Mouse (Mus musculus): Measurements from ENCODE around the gene Pspn. TPM values are rescaled to one million over a fixed set of nuclear protein-coding genes. Genes with fewer than 3 reads are reported as not detected.
A peak's percentile ranks its signal among the peaks of the same experiment; 100 is the strongest.

Gene Pspn
- polyA plus RNA-seq, 1 experiment from 2014 or later: 0.53 TPM

GRCm38 (mm10) chr17:56973956-56974707 is 25.7 kb downstream of the Pspn start:
- Histone ChIP-seq H3K4me3 (no peak overlapping the region), H3K27ac (no peak overlapping the region), H3K4me1 (no peaks in the 10 kb centered on the region), H3K36me3 (no peaks in the 10 kb centered on the region), H3K9me3 (no peaks in the 10 kb centered on the region), H3K27me3 (ENCODE audit: insufficient read depth, poor library complexity, severe bottlenecking) (no peaks in the 10 kb centered on the region; the same call in 1 of the 2 replicates)
- DNase-seq (ENCODE audit: low spot score): peak; percentile 70
- WGBS: 58% methylated on average over 13 of the region's 14 CpGs

GRCm38 (mm10) chr17:56970081-56970480 is 29.7 kb downstream of the Pspn start:
- 62% methylated on average over 5 of the region's 5 CpGs for WGBS

GRCm38 (mm10) chr17:56969321-56969720 is 30.5 kb downstream of the Pspn start:
- Histone ChIP-seq H3K9me3 (no peaks in the 10 kb centered on the region), H3K4me3 (no peak overlapping the region), H3K27ac (no peak overlapping the region), H3K27me3 (ENCODE audit: insufficient read depth, poor library complexity, severe bottlenecking) (peaks cover 3% of the 10 kb centered on the region; the same call in 1 of the 2 replicates), H3K4me1 (no peaks in the 10 kb centered on the region), H3K36me3 (no peaks in the 10 kb centered on the region)
- 64% methylated on average over 3 of the region's 3 CpGs for WGBS
- peak; percentile 5 for DNase-seq (ENCODE audit: low spot score)

More at GRCm38 (mm10) chr17:56970081-56970480, 29.7 kb downstream of the Pspn start:
- Histone ChIP-seq H3K9me3 (no peaks in the 10 kb centered on the region), H3K27me3 (ENCODE audit: insufficient read depth, poor library complexity, severe bottlenecking) (no peaks in the 10 kb centered on the region; the same call in 1 of the 2 replicates), H3K27ac (no peak overlapping the region), H3K4me1 (no peaks in the 10 kb centered on the region), H3K36me3 (no peaks in the 10 kb centered on the region), H3K4me3 (no peak overlapping the region)
- DNase-seq (ENCODE audit: low spot score): peak; percentile 27

- no peak for DNase-seq (ENCODE audit: low spot score)
- WGBS: 71% methylated on average over 6 of the region's 6 CpGs
- Histone ChIP-seq H3K9me3 (no peaks in the 10 kb centered on the region), H3K36me3 (no peaks in the 10 kb centered on the region), H3K27me3 (ENCODE audit: insufficient read depth, poor library complexity, severe bottlenecking) (peaks cover 5% of the 10 kb centered on the region; the same call in 1 of the 2 replicates), H3K4me3 (no peak overlapping the region), H3K27ac (no peak overlapping the region), H3K4me1 (no peaks in the 10 kb centered on the region)
Measured at GRCm38 (mm10) chr17:56963646-56964045, 36.2 kb downstream of the Pspn start.

GRCm38 (mm10) chr17:56962642-56963405 is 37.0 kb downstream of the Pspn start:
- Histone ChIP-seq H3K4me3 (no peak overlapping the region), H3K36me3 (no peaks in the 10 kb centered on the region), H3K4me1 (no peaks in the 10 kb centered on the region), H3K27ac (no peak overlapping the region), H3K27me3 (ENCODE audit: insufficient read depth, poor library complexity, severe bottlenecking) (peaks cover 5% of the 10 kb centered on the region; the same call in 1 of the 2 replicates), H3K9me3 (no peaks in the 10 kb centered on the region)
- 69% methylated on average over 5 of the region's 5 CpGs for WGBS
- DNase-seq (ENCODE audit: low spot score): peak; percentile 31

- Histone ChIP-seq H3K4me3 (no peak overlapping the region), H3K36me3 (no peaks in the 10 kb centered on the region), H3K27me3 (ENCODE audit: insufficient read depth, poor library complexity, severe bottlenecking) (peaks cover 5% of the 10 kb centered on the region; the same call in 1 of the 2 replicates), H3K9me3 (no peaks in the 10 kb centered on the region), H3K4me1 (no peaks in the 10 kb centered on the region), H3K27ac (no peak overlapping the region)
- 87% methylated on average over 4 of the region's 4 CpGs for WGBS
- no peak for DNase-seq (ENCODE audit: low spot score)
Measured at GRCm38 (mm10) chr17:56961880-56962279, 37.9 kb downstream of the Pspn start.

GRCm38 (mm10) chr17:56958667-56959066 is 41.2 kb downstream of the Pspn start:
- no peaks in the 10 kb centered on the region for H3K9me3 ChIP-seq
- DNase-seq (ENCODE audit: low spot score): no peak
- H3K27ac ChIP-seq: no peak overlapping the region
- no peak overlapping the region for H3K4me3 ChIP-seq
- no peaks in the 10 kb centered on the region for H3K4me1 ChIP-seq
- H3K27me3 ChIP-seq (ENCODE audit: insufficient read depth, poor library complexity, severe bottlenecking): peaks cover 5% of the 10 kb centered on the region; the same call in 1 of the 2 replicates
- H3K36me3 ChIP-seq: no peaks in the 10 kb centered on the region
- WGBS: 61% methylated on average over 4 of the region's 4 CpGs

- 24% methylated on average over 11 of the region's 11 CpGs for WGBS
- no peaks in the 10 kb centered on the region for H3K36me3 ChIP-seq
- H3K4me1 ChIP-seq: no peaks in the 10 kb centered on the region
- peak; percentile 91 for DNase-seq (ENCODE audit: low spot score)
- no peak overlapping the region for H3K27ac ChIP-seq
- no peak overlapping the region for H3K4me3 ChIP-seq
- H3K27me3 ChIP-seq (ENCODE audit: insufficient read depth, poor library complexity, severe bottlenecking): peaks cover 5% of the 10 kb centered on the region; the same call in 1 of the 2 replicates
- no peaks in the 10 kb centered on the region for H3K9me3 ChIP-seq
Measured at GRCm38 (mm10) chr17:56957763-56958429, 41.9 kb downstream of the Pspn start.

GRCm38 (mm10) chr17:56954871-56955270 is 44.9 kb downstream of the Pspn start:
- 76% methylated on average over 7 of the region's 7 CpGs for WGBS
- Histone ChIP-seq H3K4me1 (no peaks in the 10 kb centered on the region), H3K4me3 (no peak overlapping the region), H3K9me3 (no peaks in the 10 kb centered on the region), H3K27ac (no peak overlapping the region), H3K27me3 (ENCODE audit: insufficient read depth, poor library complexity, severe bottlenecking) (peaks cover 5% of the 10 kb centered on the region; the same call in 1 of the 2 replicates), H3K36me3 (no peaks in the 10 kb centered on the region)
- DNase-seq (ENCODE audit: low spot score): peak; percentile 69

- no peak for DNase-seq (ENCODE audit: low spot score)
Measured at GRCm38 (mm10) chr17:56952639-56953038, 47.2 kb downstream of the Pspn start.

GRCm38 (mm10) chr17:56950915-56951314 is 48.9 kb downstream of the Pspn start:
- Histone ChIP-seq H3K4me3 (no peak overlapping the region), H3K27me3 (ENCODE audit: insufficient read depth, poor library complexity, severe bottlenecking) (peaks cover 5% of the 10 kb centered on the region; the same call in 1 of the 2 replicates), H3K4me1 (no peaks in the 10 kb centered on the region), H3K27ac (no peak overlapping the region), H3K36me3 (no peaks in the 10 kb centered on the region), H3K9me3 (peaks cover 4% of the 10 kb centered on the region; the same call in 1 of the 2 replicates)
- DNase-seq (ENCODE audit: low spot score): no peak
- WGBS: 12% methylated on average over 3 of the region's 3 CpGs

More at GRCm38 (mm10) chr17:56952639-56953038, 47.2 kb downstream of the Pspn start:
- Histone ChIP-seq H3K9me3 (no peaks in the 10 kb centered on the region), H3K4me3 (no peak overlapping the region), H3K36me3 (no peaks in the 10 kb centered on the region), H3K4me1 (no peaks in the 10 kb centered on the region), H3K27me3 (ENCODE audit: insufficient read depth, poor library complexity, severe bottlenecking) (peaks cover 5% of the 10 kb centered on the region; the same call in 1 of the 2 replicates), H3K27ac (no peak overlapping the region)
- WGBS: 79% methylated on average over 1 of the region's 1 CpGs
